Comparison of ENCODE assay signal across 8 mouse cellular contexts in genomic region chr1:84581812-84582211, GRCm38 (mm10).
DNase-seq lines count a peak whose midpoint lies in the region; ATAC-seq lines count a peak whose summit lies in the region.
"Had no signal": no experiment of that assay in that cellular context is flagged by ENCODE, and none has a peak within 500 bp of the region (broad histone marks: within the 10 kb centered on the region; RNA-seq: fewer than 3 reads in every experiment).

No protein-coding gene starts in this region.

- WGBS in forebrain, embryonic 12.5 days, result 58% methylated on average over 2 of the region's 2 CpGs
- WGBS in heart, embryonic 12.5 days, result 55% methylated on average over 2 of the region's 2 CpGs
- 72% methylated on average over 2 of the region's 2 CpGs for WGBS in stomach, embryonic 14.5 days

- peaks cover 17% of the 10 kb centered on the region for H3K4me1 ChIP-seq in forebrain, embryonic 12.5 days
- peaks cover 19% of the 10 kb centered on the region for H3K4me1 ChIP-seq in heart, embryonic 12.5 days (replicated peaks)
- no peaks in the 10 kb centered on the region for H3K4me1 ChIP-seq in stomach, embryonic 14.5 days (ENCODE audit: control insufficient read depth, insufficient read depth, low read length)

- no peak overlapping the region for H3K9ac ChIP-seq in forebrain, embryonic 12.5 days
- H3K9ac ChIP-seq in heart, embryonic 12.5 days, result no peak overlapping the region
- no peak overlapping the region for H3K9ac ChIP-seq in stomach, embryonic 14.5 days (replicated peaks; ENCODE audit: low read depth, low read length)
- H3K9ac ChIP-seq: heart, embryonic 13.5 days had no signal

- H3K4me3 ChIP-seq in forebrain, embryonic 12.5 days (replicated peaks), result no peak overlapping the region
- no peak overlapping the region for H3K4me3 ChIP-seq in heart, embryonic 12.5 days
- H3K4me3 ChIP-seq in stomach, embryonic 14.5 days (ENCODE audit: low read depth, low read length), result no peak overlapping the region
- H3K4me3 ChIP-seq: heart, embryonic 13.5 days had no signal

- H3K27ac ChIP-seq in forebrain, embryonic 12.5 days, result no peak overlapping the region
- no peak overlapping the region for H3K27ac ChIP-seq in heart, embryonic 12.5 days (ENCODE audit: poor library complexity, severe bottlenecking)
- no peak overlapping the region for H3K27ac ChIP-seq in stomach, embryonic 14.5 days (ENCODE audit: low read length)
- H3K27ac ChIP-seq: heart, embryonic 13.5 days had no signal

- H3K36me3 ChIP-seq in forebrain, embryonic 12.5 days (replicated peaks), result no peaks in the 10 kb centered on the region
- H3K36me3 ChIP-seq in heart, embryonic 12.5 days, result no peaks in the 10 kb centered on the region
- no peaks in the 10 kb centered on the region for H3K36me3 ChIP-seq in stomach, embryonic 14.5 days (ENCODE audit: control insufficient read depth, insufficient read depth, low read length)
- H3K36me3 ChIP-seq: heart, embryonic 13.5 days had no signal

- peak; percentile 50 for DNase-seq in NIH3T3 (ENCODE audit: low read depth)
- peak; percentile 79 for DNase-seq in brain, adult 2 months (ENCODE audit: low read depth, low spot score)
- peak; percentile 79 for DNase-seq in layer of hippocampus, adult 11-12 months (ENCODE audit: low spot score)
- DNase-seq in lung, postnatal 25 days (ENCODE audit: low spot score), result peak; percentile 24

- no peaks in the 10 kb centered on the region for H3K27me3 ChIP-seq in forebrain, embryonic 12.5 days
- H3K27me3 ChIP-seq in heart, embryonic 12.5 days (replicated peaks), result 0 out of 2 replicates have a peak, but pooled peaks cover 2% of the 10 kb centered on the region
- H3K27me3 ChIP-seq in stomach, embryonic 14.5 days (ENCODE audit: control insufficient read depth, insufficient read depth, low read length), result no peaks in the 10 kb centered on the region
- H3K27me3 ChIP-seq: heart, embryonic 13.5 days had no signal

- no peak overlapping the region for H3K4me2 ChIP-seq in forebrain, embryonic 12.5 days
- H3K4me2 ChIP-seq in heart, embryonic 12.5 days, result no peak overlapping the region
- H3K4me2 ChIP-seq in stomach, embryonic 14.5 days (replicated peaks; ENCODE audit: low read depth, low read length), result no peak overlapping the region
- H3K4me2 ChIP-seq: heart, embryonic 13.5 days had no signal

- 0 out of 2 replicates have a peak, but pooled peaks have one; percentile 15 for ATAC-seq in forebrain, embryonic 12.5 days (ENCODE audit: low FRiP score)
- peak; percentile 61; the same call in 1 of the 2 replicates for ATAC-seq in heart, embryonic 12.5 days (ENCODE audit: insufficient number of reproducible peaks, low FRiP score)
- 0 out of 2 replicates have a peak, but pooled peaks have one; percentile 31 for ATAC-seq in stomach, embryonic 14.5 days (ENCODE audit: insufficient number of reproducible peaks, insufficient read depth, low FRiP score, low read depth)

- H3K9me3 ChIP-seq in forebrain, embryonic 12.5 days, result no peaks in the 10 kb centered on the region
- no peaks in the 10 kb centered on the region for H3K9me3 ChIP-seq in heart, embryonic 12.5 days (replicated peaks)
- no peaks in the 10 kb centered on the region for H3K9me3 ChIP-seq in stomach, embryonic 14.5 days (ENCODE audit: control insufficient read depth, low read depth, low read length)
- H3K9me3 ChIP-seq: heart, embryonic 13.5 days had no signal

Comparison
In these comparisons a context has a peak if more than half of its experiments do, and no peak if none do; other contexts are left out.
1. DNase-seq: peak in every context shown above with its lines; median percentile 79 in brain, adult 2 months; 79 in layer of hippocampus, adult 11-12 months; 50 in NIH3T3; 24 in lung, postnatal 25 days.